Mouse (Mus musculus): ENCODE data around the gene Ntf5.

GRCm38 (mm10) chr7:45461781-45462180 is 48.3 kb downstream of the Ntf5 start:
- TF ChIP-seq CTCF (IDR thresholded peaks at IDR 0.05; ENCODE audit: low read depth) (no peak), EP300 (IDR thresholded peaks at IDR 0.05; ENCODE audit: low read depth) (no peak)

Measured in liver, embryonic 14.5 days (tissue).